Mouse (Mus musculus) CD8-positive naive resting alpha-beta T cell, adult 2 months (primary cell): ENCODE data around the gene Tas2r117.

Experiments used
- DNase-seq, 2 experiments: peaks; one replicate each; pipeline ENCODE4 v3.0.0; 2022; ENCODE audit warnings: low read depth in 2 of 2, low spot score in 2 of 2

Gene Tas2r117

DNA sequence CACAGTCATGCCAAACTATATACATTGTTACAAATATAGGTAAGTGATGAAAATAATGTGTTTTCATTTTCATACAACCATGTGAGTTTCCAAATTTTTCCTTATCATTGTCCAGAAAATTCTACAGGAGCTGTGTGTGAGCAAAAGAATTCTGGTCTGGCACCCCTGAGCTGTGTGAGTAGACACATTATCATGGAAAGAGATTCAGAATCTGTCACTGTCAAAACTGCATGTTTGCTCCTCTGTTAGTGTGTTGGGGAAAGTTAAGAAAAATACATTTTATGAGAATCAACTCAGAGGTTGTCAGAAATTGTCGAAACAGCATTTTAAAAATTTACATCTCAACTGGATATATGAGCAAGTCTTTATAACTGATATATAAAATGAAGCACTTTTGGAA lies at the start of gene Tas2r117:
Gene Tas2r117, plus strand, starts transcription at position 301 of the 400 bp plus-strand sequence.
- no peak for DNase-seq

DNA sequence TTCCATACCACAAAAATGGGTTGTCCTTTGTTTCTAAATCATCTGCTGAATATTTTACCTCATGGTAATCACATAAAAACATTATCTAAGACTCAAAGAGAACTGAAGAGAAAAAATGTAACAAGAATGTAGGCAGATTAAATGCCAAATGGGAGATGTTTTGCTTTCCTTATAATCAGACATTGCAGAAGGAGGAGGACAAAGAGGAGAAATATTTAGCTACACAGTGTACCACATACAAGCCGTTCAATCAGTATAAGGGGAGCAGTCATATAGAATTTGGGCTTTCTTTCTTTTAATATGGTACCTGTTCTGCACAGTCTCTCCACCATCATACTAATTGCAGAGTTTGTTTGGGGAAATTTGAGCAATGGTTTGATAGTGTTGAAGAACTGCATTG lies 48.2 kb upstream of the Tas2r117 start, which contains the start of gene Tas2r124:
Gene Tas2r124, plus strand, starts transcription at position 301 of the 400 bp plus-strand sequence.
- no peak for DNase-seq

DNA sequence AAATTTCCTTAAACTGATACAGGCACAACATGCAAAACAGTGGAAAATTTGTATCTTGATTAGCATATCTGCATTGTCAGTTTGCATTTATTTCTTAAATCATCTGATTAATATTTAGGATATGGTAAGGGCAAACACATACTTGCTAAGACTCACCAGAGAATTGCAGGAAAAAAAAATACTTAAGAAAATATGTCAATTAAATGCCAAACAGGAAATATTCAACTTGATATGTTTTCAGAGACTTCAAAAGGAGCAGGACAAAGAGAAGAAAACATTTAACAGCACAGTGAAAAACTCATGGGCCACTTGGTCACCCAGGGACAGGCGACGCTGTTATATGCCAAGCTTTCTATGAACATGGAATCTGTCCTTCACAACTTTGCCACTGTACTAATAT lies 40.8 kb upstream of the Tas2r117 start, which contains the start of gene Tas2r102:
Gene Tas2r102, plus strand, starts transcription at position 301 of the 400 bp plus-strand sequence.
- no peak for DNase-seq

DNA sequence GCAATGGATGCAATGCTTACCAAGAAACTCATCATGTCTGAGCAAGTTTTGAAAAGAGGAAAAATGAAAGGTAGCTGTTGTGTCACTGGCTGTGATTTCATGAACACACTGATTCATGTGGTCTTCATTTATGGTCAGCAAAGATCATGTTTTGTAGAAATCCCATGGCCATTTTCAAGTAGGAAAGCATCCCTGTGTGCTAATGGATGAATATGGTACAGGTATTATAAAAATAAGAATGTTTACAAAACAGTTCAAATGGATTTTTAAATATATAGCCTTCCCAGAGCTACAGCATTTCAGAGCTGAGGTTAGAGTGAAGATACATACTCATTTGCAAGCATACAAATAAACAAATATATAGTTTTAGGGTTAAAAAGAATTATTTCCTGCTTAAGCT lies 24.6 kb upstream of the Tas2r117 start, which contains the start of gene Tas2r136:
Gene Tas2r136, minus strand, starts transcription at position 101 of the 400 bp plus-strand sequence.
- no peak for DNase-seq

DNA sequence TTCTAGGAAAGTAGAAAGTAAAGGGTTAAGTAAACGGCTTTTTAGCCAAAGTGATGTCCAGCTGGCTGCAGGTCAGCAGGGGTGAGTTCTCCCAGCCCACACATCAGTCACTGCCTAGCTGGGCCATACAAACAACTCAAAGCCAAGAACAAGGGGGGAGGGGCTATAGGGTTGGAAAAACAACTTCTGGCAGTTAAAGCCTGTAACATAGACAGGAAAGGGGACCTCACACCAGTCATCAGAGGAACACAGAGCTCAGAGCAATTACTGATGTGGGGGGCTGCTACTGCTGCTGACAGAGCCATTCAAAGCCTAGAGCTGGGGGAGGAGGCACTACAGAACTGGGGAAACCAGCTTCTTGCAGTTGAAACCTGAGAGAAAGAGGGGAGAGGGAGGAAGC lies 7.2 kb upstream of the Tas2r117 start:
- DNase-seq = no peak

DNA sequence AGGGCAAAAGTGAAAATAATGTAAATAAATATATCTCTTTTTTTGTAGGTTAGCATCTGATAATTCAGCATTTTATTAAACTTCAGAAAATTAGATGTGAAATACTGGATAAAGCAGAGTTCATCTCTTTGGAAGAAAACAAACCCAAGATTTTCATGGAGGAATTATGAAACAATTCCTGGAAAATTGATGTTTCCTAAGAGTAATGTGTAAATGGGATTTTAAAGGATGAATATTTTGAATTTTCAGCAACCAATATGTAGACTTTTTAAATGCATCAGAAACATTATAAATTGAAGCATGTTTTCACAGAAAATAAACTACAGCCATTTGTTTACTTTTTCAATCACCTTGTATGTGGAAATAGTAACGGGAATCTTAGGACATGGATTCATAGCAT lies 44.2 kb downstream of the Tas2r117 start, which contains the start of gene Tas2r123:
Gene Tas2r123, plus strand, starts transcription at position 301 of the 400 bp plus-strand sequence.
- DNase-seq = no peak
